Mouse (Mus musculus): ENCODE measurements around the gene Rag2. TPM values are rescaled to one million over a fixed set of nuclear protein-coding genes. Genes with fewer than 3 reads are reported as not detected.

Gene Rag2
- 0.04 and 0.06 TPM in 2 replicates for polyA plus RNA-seq (2012; rRNA removed)

- no peak for DNase-seq (ENCODE audit: low spot score)
Observed at GRCm38 (mm10) chr2:101624526-101624925, at the start of gene Rag2. TSS of gene Rag2 (plus strand) at chr2:101624718.

- no peak for DNase-seq (ENCODE audit: low spot score)
Observed at GRCm38 (mm10) chr2:101577243-101577642, 47.3 kb upstream of the Rag2 start.

- DNase-seq (ENCODE audit: low spot score): no peak
Observed at GRCm38 (mm10) chr2:101580027-101580426, 44.5 kb upstream of the Rag2 start.

GRCm38 (mm10) chr2:101580428-101580827, 44.1 kb upstream of the Rag2 start:
- DNase-seq (ENCODE audit: low spot score): no peak

GRCm38 (mm10) chr2:101580977-101581376, 43.5 kb upstream of the Rag2 start:
- no peak for DNase-seq (ENCODE audit: low spot score)

GRCm38 (mm10) chr2:101581418-101581817, 43.1 kb upstream of the Rag2 start:
- DNase-seq (ENCODE audit: low spot score): no peak

- DNase-seq (ENCODE audit: low spot score): no peak
Observed at GRCm38 (mm10) chr2:101591356-101591755, 33.2 kb upstream of the Rag2 start.

GRCm38 (mm10) chr2:101592023-101592841, 32.3 kb upstream of the Rag2 start:
- no peak for DNase-seq (ENCODE audit: low spot score)

- DNase-seq (ENCODE audit: low spot score): no peak
Observed at GRCm38 (mm10) chr2:101592886-101593285, 31.6 kb upstream of the Rag2 start.

GRCm38 (mm10) chr2:101594681-101595080, 29.8 kb upstream of the Rag2 start:
- no peak for DNase-seq (ENCODE audit: low spot score)

GRCm38 (mm10) chr2:101597186-101597585, 27.3 kb upstream of the Rag2 start:
- DNase-seq (ENCODE audit: low spot score): no peak

- DNase-seq (ENCODE audit: low spot score): no peak
Observed at GRCm38 (mm10) chr2:101598190-101599181, 26.0 kb upstream of the Rag2 start.

GRCm38 (mm10) chr2:101600703-101601102, 23.8 kb upstream of the Rag2 start:
- no peak for DNase-seq (ENCODE audit: low spot score)

- DNase-seq (ENCODE audit: low spot score): no peak
Observed at GRCm38 (mm10) chr2:101603099-101603498, 21.4 kb upstream of the Rag2 start.

GRCm38 (mm10) chr2:101608232-101608894, 16.2 kb upstream of the Rag2 start:
- DNase-seq (ENCODE audit: low spot score): no peak

GRCm38 (mm10) chr2:101610861-101611260, 13.7 kb upstream of the Rag2 start:
- no peak for DNase-seq (ENCODE audit: low spot score)

- no peak for DNase-seq (ENCODE audit: low spot score)
Observed at GRCm38 (mm10) chr2:101615464-101616305, 8.8 kb upstream of the Rag2 start.

- DNase-seq (ENCODE audit: low spot score): no peak
Observed at GRCm38 (mm10) chr2:101618373-101618772, 6.1 kb upstream of the Rag2 start.

GRCm38 (mm10) chr2:101620899-101621298, 3.6 kb upstream of the Rag2 start:
- no peak for DNase-seq (ENCODE audit: low spot score)

GRCm38 (mm10) chr2:101621611-101622010, 2.9 kb upstream of the Rag2 start:
- no peak for DNase-seq (ENCODE audit: low spot score)

GRCm38 (mm10) chr2:101623042-101623441, 1.5 kb upstream of the Rag2 start:
- no peak for DNase-seq (ENCODE audit: low spot score)

Data from urinary bladder, adult 2 months (tissue).